Mouse (Mus musculus) cerebellum, postnatal 10 days (tissue): ENCODE results near the gene Tle1.

ENCODE experiments used
- DNase-seq, 2 experiments: peaks; one replicate each; pipeline ENCODE4 v3.0.0; 2021; ENCODE audit warnings: mixed read lengths in 2 of 2

The Tle1 gene

DNA sequence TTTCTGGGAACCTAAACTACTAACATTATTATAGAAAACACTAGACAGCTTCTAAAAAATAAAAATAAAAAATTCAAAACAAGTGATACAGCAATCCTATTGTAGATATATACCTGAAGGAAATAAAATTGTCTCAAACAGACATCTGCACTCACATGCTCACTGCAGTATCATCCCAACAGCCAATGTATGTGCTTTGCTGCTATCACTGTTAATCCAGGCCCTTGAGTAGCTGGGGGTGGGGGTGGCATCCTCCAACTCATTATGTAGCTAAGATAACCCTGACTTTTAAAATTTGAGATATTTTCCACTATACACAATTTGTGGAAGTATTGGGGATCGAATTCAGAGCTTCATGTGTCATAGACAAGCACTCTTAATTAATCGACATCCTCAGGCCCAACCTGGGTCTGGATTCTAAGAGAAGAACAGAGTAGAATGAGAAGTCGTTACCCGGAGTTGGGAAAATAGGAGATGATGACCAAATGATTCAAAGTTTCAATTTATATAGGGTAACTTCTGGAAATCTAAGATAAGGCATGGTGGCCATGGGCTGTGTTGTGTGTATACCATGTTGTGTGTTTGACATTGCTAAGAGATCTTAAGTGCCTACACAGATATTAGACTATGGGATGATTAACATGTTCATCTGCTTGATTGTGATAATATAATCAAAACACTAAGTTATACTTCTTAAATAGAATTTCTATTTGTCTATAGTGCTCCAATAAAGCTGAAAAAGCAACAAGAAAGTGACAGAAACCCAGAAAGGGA lies 38.1 kb downstream of the Tle1 start:
- no peak for DNase-seq

DNA sequence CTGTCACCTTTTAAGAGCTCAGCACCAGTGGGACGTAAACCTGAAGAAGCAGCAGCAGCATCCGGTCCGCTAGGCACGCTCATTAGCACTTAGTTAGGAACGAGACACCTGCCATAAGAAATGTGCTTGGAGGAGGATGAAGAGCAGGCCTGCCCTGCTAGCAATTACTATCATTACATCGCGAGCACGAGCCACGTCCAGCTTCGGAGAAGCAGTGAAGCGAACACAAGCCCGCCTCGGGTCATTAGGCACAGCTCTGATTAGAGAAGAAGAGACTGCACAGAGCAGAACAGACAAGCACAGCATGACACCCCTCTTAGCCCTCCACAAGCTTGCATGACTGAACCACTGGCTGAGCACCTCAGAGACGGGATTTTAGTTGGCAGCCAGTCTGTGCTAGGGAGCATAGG lies 40.6 kb downstream of the Tle1 start:
- peak; percentile 82 to 90 for DNase-seq

DNA sequence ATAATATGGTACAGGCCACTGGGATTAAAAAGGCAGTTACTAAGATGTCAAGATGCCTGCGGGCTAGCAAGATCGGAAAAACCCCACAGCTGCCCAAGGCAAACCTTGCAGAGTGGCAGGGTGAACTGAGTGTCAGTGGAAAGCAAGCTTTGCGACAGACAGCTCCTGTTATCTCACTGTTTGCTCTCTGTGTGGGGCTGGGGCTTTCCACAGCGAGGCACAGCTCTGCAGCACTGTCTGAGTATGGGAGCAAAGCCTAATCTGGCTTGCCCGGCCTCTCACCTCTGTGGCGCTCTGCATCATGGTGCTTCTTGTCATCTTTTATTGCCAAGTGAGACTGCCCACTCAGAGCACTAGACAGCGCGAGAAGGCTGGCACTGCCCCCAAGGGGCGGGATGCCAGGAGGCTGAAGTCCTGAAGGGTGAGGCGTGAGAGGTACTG lies 42.8 kb downstream of the Tle1 start:
- peak; percentile 73 to 81 for DNase-seq

DNA sequence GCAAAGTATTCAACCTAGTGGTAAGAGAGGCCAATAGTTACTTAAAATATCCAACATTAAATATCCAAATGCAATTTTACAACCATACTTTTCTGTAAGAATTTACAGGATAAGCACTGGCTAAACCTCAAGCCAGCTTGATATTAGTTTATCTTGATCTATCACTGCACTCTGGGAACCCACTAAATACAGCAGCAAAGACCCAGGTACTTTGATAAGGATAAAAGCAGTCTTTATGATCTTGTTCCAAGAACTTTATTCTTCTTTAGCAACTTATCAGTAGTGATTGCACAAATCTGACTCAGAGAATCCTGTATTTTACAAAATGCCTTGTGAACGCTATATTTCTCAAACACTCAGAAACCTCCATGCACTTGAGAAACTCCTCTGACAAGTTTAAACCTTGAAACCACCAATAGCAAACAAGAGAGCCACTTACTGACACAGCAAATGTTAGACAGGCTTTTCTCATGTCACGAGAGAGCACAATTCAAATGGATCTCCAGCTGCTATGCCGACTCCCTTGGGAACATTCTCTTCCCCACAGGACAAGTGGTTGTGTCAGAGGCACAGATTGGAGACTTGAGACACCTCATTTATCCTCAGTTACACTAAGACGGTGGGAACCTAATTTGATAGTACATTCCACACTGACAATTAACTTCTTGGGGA lies 50.1 kb downstream of the Tle1 start:
- no peak for DNase-seq

DNA sequence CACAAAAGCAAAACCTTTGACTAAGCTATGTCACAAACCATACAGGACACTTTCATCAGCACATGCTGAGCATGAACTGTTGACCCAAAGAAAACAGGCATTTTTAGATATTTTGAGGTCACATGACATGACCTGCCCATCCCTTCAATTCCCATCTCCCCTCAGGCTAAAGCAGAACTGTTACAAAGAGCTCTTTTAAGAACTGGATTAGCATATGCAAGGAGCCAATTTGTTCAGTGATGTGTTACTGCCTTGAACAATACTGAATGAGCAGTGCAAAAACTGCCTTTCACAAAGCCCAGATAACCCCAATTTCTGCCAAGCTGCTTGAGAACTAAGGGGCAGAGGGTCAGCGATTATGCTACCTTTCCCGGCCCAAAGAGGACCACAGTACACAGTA lies 54.7 kb downstream of the Tle1 start:
- DNase-seq: no peak

DNA sequence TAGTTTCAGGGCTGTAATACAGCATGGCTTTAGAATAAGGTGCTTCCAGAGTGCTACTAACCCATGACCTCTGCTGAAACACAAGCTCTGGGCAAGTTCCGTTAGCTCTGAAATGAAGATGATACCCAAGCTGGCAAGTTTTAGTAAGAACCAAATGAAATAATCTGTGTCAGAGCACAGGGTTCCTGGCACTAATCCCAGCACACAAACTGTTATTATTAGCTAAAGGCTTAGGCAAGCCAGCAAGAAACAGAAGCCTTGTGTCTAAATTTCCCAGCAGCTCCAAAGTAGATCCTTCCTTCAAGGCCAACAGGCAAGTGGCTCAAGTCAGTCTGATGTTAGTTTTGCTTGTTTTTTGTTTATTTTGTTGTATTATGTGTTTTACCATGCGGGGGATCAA lies 56.2 kb downstream of the Tle1 start:
- DNase-seq: peak; percentile 30 to 50

DNA sequence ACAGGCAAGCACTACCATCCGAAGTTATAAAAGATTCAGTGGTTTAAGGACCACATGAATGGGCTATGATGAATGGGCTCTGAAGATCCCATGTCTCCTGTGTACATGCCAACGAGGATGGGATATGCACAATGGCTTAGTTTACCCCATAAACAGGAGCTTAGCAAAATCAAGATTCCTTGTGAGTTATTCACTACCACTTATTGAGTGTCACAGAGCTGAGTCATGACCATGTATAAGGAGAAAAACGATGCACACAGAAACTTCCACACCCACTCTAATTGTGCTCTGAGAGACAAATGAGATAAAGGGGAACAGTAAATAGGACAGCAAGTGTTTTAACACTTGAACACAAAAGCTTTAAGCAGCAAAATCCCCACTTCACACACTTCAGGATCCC lies 60.0 kb downstream of the Tle1 start:
- DNase-seq: no peak

DNA sequence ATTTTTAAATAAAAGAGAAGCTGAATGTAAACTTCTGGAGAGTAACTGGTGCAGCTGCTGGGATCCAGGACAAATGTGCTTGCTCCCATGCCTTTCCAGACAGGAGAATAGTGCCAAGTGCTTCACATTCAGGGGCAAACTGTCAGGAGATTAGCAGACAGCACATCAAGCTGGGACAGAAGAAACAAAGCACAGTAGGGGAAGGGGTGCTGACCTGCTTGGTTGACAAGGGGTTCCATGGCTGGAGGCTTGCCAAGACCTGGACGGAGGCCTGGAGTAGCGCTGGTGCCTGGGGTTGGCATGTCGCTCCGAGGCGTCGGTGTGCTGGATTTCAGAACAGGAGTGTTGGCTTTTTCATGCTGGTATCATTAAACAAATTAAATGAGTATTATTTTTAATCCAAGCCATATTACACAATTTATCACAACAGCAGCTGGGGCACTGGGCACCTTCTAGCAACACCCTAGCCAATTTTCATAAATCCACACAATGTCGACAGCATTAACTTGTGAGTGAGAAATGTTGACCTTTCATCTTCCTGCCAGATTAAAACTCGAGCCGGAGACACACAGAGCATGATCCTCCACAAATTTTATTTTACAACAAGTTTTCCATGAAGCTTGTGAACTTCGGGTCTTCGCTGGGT lies 61.1 kb downstream of the Tle1 start:
- DNase-seq: peak; percentile 63 to 81

DNA sequence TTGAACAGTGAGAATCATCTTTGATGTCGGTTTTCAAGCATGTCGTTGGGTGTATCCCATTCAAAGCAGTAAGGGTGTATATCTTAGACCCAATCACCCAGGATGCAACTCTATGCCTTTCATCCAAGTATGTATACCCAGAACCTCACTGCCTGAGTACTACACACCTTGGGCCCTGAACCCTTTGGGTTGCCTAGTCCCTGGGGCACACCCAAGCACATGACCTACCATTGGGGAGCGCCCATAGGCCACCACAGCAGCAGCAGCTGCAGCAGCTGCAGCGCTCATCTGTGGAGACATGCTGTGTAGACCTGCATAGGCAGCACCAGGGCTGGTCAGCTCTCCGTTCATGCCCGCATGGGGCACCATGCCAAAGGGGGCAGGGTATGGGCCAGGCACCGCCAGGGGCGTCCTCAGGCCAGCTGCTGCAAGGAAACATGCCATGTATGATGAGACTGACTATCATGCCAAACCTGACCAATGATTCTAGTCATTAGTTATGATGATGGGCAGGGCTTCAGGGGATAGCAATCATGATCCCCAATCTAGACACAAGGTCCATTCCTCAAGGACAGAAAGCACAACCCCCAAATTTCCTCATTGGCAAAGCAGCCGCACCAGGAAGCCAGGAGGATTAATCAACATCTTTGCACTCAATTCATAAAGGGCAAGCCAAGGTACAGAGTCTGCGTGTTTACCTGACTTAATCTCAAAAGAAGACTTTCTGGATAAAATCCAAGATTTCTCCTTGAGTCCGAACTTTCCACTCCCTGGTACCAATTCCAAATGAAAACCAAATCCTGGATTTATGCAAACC lies 62.2 kb downstream of the Tle1 start:
- peak; percentile 76 to 84 for DNase-seq

DNA sequence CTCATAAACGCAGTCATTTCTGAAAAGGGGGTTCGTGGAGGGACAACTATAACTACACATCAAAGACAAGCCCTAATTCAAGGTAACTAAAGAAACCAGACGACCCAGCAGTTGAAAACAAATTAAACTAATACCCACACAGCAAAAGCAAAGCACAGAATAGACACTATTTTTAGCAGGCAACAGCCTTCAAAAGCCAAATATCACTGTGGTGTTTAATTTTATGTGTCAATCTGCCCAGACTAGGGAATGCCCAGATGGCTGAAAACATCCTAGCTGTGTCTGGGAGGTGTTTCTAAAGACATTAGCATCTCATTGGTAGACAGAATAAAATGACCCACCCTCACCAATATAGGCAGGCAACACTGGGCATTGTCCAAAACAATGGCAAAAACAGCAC lies 68.1 kb downstream of the Tle1 start:
- no peak for DNase-seq

DNA sequence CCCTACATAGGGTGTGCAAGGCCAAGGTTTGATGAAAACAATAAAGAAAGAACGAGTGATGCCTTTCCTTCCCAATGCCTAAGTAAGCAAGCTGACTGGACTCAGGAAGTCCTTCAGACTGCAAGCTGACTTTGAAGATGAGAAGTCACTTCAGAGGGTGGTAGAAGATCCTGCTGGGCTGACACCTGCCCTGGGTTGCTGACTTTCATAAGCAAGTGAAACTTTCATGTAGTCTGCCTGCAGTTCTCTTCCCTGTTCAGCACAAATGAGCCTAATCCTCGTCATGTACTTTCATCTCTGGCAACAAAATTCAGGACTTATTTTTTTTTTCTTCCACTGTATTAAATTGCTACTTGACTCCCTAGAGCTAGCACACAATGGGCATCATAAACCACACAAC lies 73.1 kb downstream of the Tle1 start:
- no peak for DNase-seq

DNA sequence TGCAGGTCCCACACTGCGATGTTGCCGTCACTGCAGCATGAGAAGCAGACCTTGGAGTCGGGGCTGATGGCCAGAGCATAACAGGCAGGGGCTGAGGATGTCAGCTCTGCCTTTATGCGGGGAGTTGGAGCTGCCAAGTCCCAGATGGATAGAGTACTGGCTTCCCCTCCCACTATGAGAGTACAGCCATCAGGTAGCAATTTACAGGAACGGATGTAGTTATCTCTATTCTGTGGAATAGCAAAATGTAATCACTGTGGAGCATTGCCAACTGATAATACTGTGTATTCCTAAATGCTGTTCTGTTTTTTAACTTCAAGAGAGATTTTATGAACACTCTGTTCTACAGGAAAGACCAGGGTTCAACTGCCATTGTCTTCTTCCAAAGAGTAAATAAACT lies 75.9 kb downstream of the Tle1 start:
- DNase-seq: peak in 1 of 2 experiments; percentile 12

DNA sequence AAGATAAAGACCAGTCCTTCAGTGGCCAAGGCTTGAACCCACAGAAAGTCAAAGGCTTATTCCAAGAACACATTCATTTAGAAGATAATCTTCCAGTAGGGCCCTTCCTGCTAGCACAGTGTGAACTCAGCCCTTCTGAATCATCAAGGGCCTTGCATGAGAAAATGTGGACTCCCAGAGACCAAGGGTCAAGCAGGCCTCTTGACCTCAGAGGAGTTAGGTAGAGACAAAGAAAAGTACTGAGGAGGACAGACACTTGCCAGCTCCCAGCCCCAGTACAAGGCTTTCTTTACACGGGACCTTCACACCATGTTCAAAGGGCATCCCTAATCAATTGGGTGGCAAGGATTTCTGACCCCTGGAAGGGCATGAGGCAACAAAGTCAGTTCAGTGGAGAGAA lies 77.9 kb downstream of the Tle1 start:
- DNase-seq: no peak

DNA sequence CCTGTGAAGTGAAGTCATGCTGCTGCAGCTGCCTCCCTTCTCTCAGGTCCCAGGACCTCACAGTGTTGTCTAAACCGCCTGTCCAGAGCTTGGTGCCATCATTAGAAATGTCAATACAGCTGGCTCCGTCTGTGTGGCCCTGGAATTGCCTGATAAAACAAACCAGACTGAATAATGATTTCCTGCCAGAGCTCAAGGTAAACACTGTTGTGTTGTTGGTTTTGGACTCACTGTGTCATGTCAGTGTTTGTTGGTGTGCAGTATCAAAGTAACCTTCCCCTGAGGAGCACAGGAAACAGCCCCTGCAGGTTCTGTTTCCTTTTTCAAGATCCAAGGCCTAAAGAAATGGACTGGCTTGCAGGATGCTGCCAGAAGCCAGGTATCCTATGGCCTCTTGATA lies 78.4 kb downstream of the Tle1 start:
- no peak for DNase-seq

DNA sequence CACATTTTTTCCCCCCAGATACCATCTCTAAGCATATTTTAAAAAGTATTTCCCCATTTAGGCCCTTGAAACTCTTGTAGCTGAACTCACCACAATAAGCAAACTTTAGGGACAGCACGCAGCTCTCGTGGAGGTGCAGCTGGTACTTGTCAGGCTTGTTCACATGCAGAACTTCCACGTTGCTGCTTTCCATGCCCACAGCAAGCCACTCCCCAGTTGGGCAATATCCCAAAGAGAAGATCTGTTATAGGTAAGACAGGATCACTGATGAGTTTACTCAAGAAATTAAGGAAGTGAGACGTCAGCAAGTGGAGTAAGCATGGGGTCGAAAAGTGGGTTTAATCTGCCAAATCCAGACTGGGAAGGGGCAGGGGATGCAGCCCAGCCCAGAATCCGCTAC lies 80.7 kb downstream of the Tle1 start:
- no peak for DNase-seq

DNA sequence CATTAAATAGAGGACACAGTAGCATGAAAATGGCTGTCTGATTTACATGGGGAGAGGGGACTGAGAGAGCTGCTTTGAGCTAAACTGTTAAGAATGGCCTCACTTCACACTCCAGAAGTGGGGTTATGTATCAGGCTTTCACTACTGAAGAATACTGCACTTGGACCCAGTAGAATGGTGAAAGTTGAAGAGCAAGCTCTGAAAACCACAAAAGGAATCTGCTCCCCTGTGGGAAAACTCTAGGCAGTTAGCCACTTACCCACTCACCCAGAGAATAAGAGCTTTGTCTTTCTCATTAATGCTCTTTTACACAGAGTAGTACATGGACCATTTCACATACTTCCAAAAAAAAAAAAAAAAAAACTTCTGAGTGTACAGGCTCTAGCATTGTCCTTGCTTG lies 95.0 kb downstream of the Tle1 start:
- DNase-seq: peak in 1 of 2 experiments; percentile 17

DNA sequence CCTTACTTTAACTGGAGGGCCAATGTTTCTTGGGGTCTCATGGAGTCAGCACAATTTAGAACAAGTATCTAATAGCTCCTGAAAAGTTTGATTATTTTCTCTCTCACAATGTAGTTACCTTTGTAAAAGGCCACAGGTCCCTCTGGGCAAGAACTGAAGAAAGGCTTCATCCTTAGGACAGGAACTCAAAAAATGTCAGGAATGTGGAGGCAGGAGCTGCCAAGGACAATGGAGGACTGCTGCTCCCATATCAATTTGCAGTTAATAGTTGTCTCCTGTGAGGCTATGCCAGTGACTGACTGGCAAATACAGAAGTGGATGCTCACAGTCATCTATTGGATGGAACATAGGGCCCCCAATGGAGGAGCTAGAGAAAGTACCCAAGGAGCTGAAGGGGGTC lies 96.5 kb downstream of the Tle1 start:
- no peak for DNase-seq

DNA sequence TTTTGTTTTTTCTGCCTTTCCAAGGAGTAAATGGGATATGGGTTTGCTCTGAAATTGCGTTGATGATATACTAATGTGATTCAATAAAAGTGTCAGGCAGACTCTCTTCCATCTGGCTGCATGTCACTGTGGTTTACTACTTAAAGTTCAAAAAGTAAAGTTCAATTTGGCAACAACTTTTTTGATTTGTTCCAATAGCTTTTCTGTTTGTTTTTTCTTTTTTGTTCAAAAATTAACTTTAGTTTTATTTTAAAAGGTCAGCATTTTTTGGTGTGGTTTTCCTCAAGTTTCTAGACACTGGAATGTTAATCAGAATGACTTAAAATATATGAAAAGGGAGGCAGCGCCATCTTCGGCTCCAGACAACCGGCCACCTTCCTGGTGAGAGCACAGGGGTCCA lies 112.9 kb downstream of the Tle1 start:
- DNase-seq: no peak

DNA sequence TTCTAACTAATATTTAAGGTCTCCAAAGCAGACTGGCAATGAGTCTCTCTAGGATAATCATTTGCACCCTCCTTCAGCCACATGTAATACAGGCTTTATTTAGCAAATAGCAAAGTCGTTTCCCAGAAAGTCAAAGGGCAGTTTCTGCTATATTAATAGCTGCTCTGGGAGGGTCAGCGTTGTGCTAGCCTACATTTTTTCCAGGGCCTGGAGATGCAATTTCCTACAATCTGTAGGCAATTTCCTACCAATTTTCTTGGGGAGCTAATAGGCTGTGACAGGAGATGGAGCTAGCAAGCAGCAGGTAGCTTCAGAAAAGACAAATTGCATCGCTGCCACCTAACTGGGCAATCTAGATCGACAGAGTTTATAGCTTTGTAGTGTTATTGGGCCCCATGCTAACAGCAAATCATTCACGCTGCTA lies 131.6 kb downstream of the Tle1 start:
- peak; percentile 9 to 16 for DNase-seq

DNA sequence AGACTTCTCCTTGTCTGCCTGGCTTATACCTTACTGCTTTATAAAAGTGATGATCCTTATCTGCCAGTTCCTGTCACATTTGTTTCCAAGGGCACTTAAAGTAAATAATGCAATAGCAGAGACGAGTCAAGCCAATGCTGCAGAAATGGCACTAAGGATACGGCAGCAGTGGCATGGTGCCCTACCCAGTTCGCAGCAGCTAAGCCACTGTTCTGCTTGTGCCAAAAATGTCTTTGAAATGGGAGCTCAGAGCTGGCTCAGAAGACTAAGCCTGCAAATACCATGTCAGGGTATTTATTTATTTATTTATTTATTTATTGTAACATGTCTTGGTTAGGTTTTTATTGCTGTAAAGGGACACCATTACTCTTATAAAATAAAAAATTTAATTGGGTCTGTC lies 132.8 kb downstream of the Tle1 start:
- DNase-seq: peak; percentile 51 to 70
